Mouse (Mus musculus) heart, embryonic 14.5 days (tissue): ENCODE measurements around the gene Mast4. TPM values are rescaled to one million over a fixed set of nuclear protein-coding genes. Genes with fewer than 3 reads are reported as not detected.
"Not testable (repeated sequence)": the region's sequence is repeated elsewhere in the genome, so short reads cannot be mapped to it uniquely, and the experiment has no call there.

Source experiments
- ATAC-seq: fragments of 200-750 bp; cut with Nextera tagmentation; 2 replicates; pipeline ENCODE4 v1.8.0; 2017; ENCODE audit warnings: low read depth, moderate TSS enrichment; ENCODE audit not compliant: insufficient number of reproducible peaks, insufficient read depth, low FRiP score
- H3K27ac ChIP-seq, 2 experiments: fragments of 200-500 bp in 1 of 2; fragments of 300-500 bp in 1 of 2; sonication (generic) in 1 of 2; replicated peaks in 1 of 2; 2 replicates each; pipeline ENCODE4 v1.5.1; 2012 to 2014; ENCODE audit warnings: low read depth in 2 of 2, low read length in 2 of 2, control low read depth in 1 of 2, mild to moderate bottlenecking in 1 of 2, mixed read lengths in 1 of 2; ENCODE audit not compliant: control insufficient read depth in 1 of 2, insufficient read depth in 1 of 2
- H3K27me3 ChIP-seq: fragments of 300-500 bp; sonication (generic); 2 replicates; pipeline ENCODE4 v1.6.1; 2014; ENCODE audit warnings: mild to moderate bottlenecking, low read length, control low read depth; ENCODE audit not compliant: control insufficient read depth, insufficient read depth
- H3K36me3 ChIP-seq: fragments of 300-500 bp; sonication (generic); 2 replicates; pipeline ENCODE4 v1.6.1; 2014; ENCODE audit warnings: mild to moderate bottlenecking, control low read depth, low read length, mixed read lengths; ENCODE audit not compliant: control insufficient read depth, insufficient read depth
- H3K4me1 ChIP-seq, 2 experiments: fragments of 200-500 bp in 1 of 2; fragments of 300-500 bp in 1 of 2; sonication (generic) in 1 of 2; 2 replicates each; pipeline ENCODE4 v1.6.1; 2012 to 2014; ENCODE audit warnings: low read length in 2 of 2, control low read depth in 1 of 2, mixed read lengths in 1 of 2; ENCODE audit not compliant: control insufficient read depth in 2 of 2, insufficient read depth in 2 of 2
- H3K4me2 ChIP-seq: fragments of 300-500 bp; sonication (generic); 2 replicates; pipeline ENCODE4 v1.6.1; 2014; ENCODE audit warnings: mild to moderate bottlenecking, low read length
- H3K4me3 ChIP-seq, 2 experiments: fragments of 200-500 bp in 1 of 2; fragments of 300-500 bp in 1 of 2; sonication (generic) in 1 of 2; 2 replicates each; pipeline ENCODE4 v1.5.1; 2012 to 2014; ENCODE audit warnings: low read length in 2 of 2, mild to moderate bottlenecking in 2 of 2, control low read depth in 1 of 2, low read depth in 1 of 2, moderate library complexity in 1 of 2; ENCODE audit not compliant: control insufficient read depth in 1 of 2, insufficient read depth in 1 of 2
- H3K9ac ChIP-seq: fragments of 300-500 bp; sonication (generic); 2 replicates; pipeline ENCODE4 v1.6.1; 2014; ENCODE audit warnings: mild to moderate bottlenecking, low read length
- H3K9me3 ChIP-seq: fragments of 300-500 bp; sonication (generic); 2 replicates; pipeline ENCODE4 v1.6.1; 2016; ENCODE audit warnings: low read length, control low read depth; ENCODE audit not compliant: control insufficient read depth
- WGBS: fragments of 180-500 bp; shearing (Covaris S2); extraction: QIAGEN DNeasy Blood & Tissue Kit; methylation state at CpG from one replicate; pipeline ENCODE4 v1.1.7; 2014; 5-methylcytosine and 5-hydroxymethylcytosine counted together
- polyA plus RNA-seq: library from polyadenylated mRNA; unstranded; fragments of >200 nt; fragmentation: Nextera tagmentation; extraction: Ambion mirVana; gene quantifications from 2 replicates; pipeline ENCODE4 v1.2.1, GENCODE M21; 2014

The Mast4 gene
- polyA plus RNA-seq, result 50.2 and 54.1 TPM in 2 replicates

GRCm38 (mm10) chr13:103334392-103334686, at the start of gene Mast4:
Mast4 (minus strand) TSS chr13:103334497.
- Histone ChIP-seq H3K4me3 (peak within 1 kb of the TSS; percentile 65 to 74), H3K9me3 (no peaks in the 10 kb centered on the region), H3K36me3 (no peaks in the 10 kb centered on the region), H3K9ac (peak within 1 kb of the TSS; percentile 74), H3K4me1 (peaks cover 9 to 10% of the 10 kb centered on the region in 2 experiments; a peak in 3 of 4 replicates), H3K4me2 (peak within 1 kb of the TSS; percentile 93), H3K27ac (no peak within 1 kb of the TSS), H3K27me3 (peaks cover 28% of the 10 kb centered on the region)
- under 1% methylated on average over 39 of the region's 44 CpGs for WGBS
- ATAC-seq, result peak; percentile 87

GRCm38 (mm10) chr13:103374495-103374894, 40.2 kb upstream of the Mast4 start:
- WGBS, result 56% methylated on average over 1 of the region's 1 CpGs
- Histone ChIP-seq H3K4me3 (no peak overlapping the region), H3K36me3 (no peaks in the 10 kb centered on the region), H3K9me3 (no peaks in the 10 kb centered on the region), H3K27ac (no peak overlapping the region), H3K9ac (no peak overlapping the region), H3K4me2 (no peak overlapping the region), H3K27me3 (no peaks in the 10 kb centered on the region), H3K4me1 (no peaks in the 10 kb centered on the region; a peak in 2 of 4 replicates)
- no peak for ATAC-seq

GRCm38 (mm10) chr13:103369194-103369593, 34.9 kb upstream of the Mast4 start:
- H3K9me3 ChIP-seq, result no peaks in the 10 kb centered on the region
- H3K4me3 ChIP-seq, result no peak overlapping the region
- H3K27me3 ChIP-seq, result no peaks in the 10 kb centered on the region
- H3K4me2 ChIP-seq, result no peak overlapping the region
- no peak overlapping the region for H3K9ac ChIP-seq
- H3K4me1 ChIP-seq, result no peaks in the 10 kb centered on the region; a peak in 2 of 4 replicates
- no peaks in the 10 kb centered on the region for H3K36me3 ChIP-seq
- WGBS, result 74% methylated on average over 7 of the region's 7 CpGs
- no peak overlapping the region for H3K27ac ChIP-seq
- ATAC-seq, result no peak

- H3K4me3 ChIP-seq, result no peak overlapping the region
- H3K4me2 ChIP-seq, result no peak overlapping the region
- no peak overlapping the region for H3K27ac ChIP-seq
- no peak overlapping the region for H3K9ac ChIP-seq
- H3K9me3 ChIP-seq, result no peaks in the 10 kb centered on the region
- H3K27me3 ChIP-seq, result no peaks in the 10 kb centered on the region
- ATAC-seq, result no peak
- no peaks in the 10 kb centered on the region for H3K36me3 ChIP-seq
- 80% methylated on average over 10 of the region's 10 CpGs for WGBS
- no peaks in the 10 kb centered on the region for H3K4me1 ChIP-seq
These were observed 28.9 kb upstream of the Mast4 start for GRCm38 (mm10) chr13:103363181-103363580.

GRCm38 (mm10) chr13:103357415-103357814, 23.1 kb upstream of the Mast4 start:
- H3K9ac ChIP-seq, H3K27me3 ChIP-seq, H3K9me3 ChIP-seq, H3K4me2 ChIP-seq, H3K4me1 ChIP-seq, H3K27ac ChIP-seq, H3K4me3 ChIP-seq, H3K36me3 ChIP-seq, ATAC-seq: not testable (repeated sequence)
- WGBS, result 96% methylated on average over 16 of the region's 16 CpGs

GRCm38 (mm10) chr13:103356909-103357308, 22.6 kb upstream of the Mast4 start:
- not testable (repeated sequence) for H3K4me2 ChIP-seq, H3K36me3 ChIP-seq, H3K27me3 ChIP-seq, H3K4me1 ChIP-seq, H3K27ac ChIP-seq, H3K9me3 ChIP-seq, H3K4me3 ChIP-seq, ATAC-seq, H3K9ac ChIP-seq
- WGBS, result 86% methylated on average over 4 of the region's 6 CpGs

GRCm38 (mm10) chr13:103354737-103355136, 20.4 kb upstream of the Mast4 start:
- ATAC-seq, result no peak
- Histone ChIP-seq H3K9ac (no peak overlapping the region), H3K4me2 (no peak overlapping the region), H3K36me3 (no peaks in the 10 kb centered on the region), H3K27ac (no peak overlapping the region), H3K4me3 (no peak overlapping the region), H3K9me3 (no peaks in the 10 kb centered on the region), H3K27me3 (no peaks in the 10 kb centered on the region), H3K4me1 (no peaks in the 10 kb centered on the region)
- WGBS, result 68% methylated on average over 3 of the region's 3 CpGs

- Histone ChIP-seq H3K27me3 (no peaks in the 10 kb centered on the region), H3K9me3 (no peaks in the 10 kb centered on the region), H3K9ac (no peak overlapping the region), H3K27ac (no peak overlapping the region), H3K36me3 (no peaks in the 10 kb centered on the region), H3K4me2 (no peak overlapping the region), H3K4me1 (no peaks in the 10 kb centered on the region), H3K4me3 (no peak overlapping the region)
- ATAC-seq, result no peak
- WGBS, result 88% methylated on average over 8 of the region's 8 CpGs
These were observed 10.5 kb upstream of the Mast4 start for GRCm38 (mm10) chr13:103344749-103345148.
